Mouse (Mus musculus) left cerebral cortex, postnatal 4 days (tissue): Measurements from ENCODE around the gene Nat8f6. TPM values are rescaled to one million over a fixed set of nuclear protein-coding genes. Genes with fewer than 3 reads are reported as not detected.
"Not testable (repeated sequence)": the region's sequence is repeated elsewhere in the genome, so short reads cannot be mapped to it uniquely, and the experiment has no call there.

Source experiments
- DNase-seq: peaks from one replicate; pipeline ENCODE4 v3.0.0-alpha.2; 2022
- intact Hi-C: fragments of 180-260 bp; cut with DNase I; formaldehyde crosslinking; loops from one replicate; pipeline ENCODE4 v1.15.1; 2025
- total RNA-seq, 2 experiments: library from RNA; stranded (reverse); gene quantifications; 2 replicates each; pipeline ENCODE4 v1.2.3; 2021

Gene Nat8f6
- total RNA-seq: under 1 TPM in 1 of 2 experiments, not detected in 1; 0.40 TPM

DNA sequence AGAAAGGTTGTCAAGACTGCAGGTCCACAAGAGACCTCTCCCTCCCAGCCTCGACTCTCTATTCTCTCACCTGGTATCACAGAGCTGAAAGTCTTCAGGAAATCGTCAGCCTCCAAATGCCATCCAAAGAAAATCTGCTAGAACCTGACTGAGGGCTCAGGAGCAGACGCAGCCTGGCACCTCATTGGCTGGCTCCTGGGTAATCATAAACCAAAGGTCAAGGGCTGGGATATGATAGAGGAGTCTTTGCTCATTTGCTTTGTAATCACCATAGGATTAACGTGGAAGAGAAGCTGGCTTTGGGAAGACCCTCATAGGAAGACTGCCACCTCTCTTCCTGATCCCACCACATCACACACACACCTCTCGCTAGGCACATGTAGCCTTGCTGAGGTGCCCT, at the start of gene Nat8f6, which contains the start of gene Nat8f5:
Nat8f6 (minus strand) TSS at position 118 of the 400 bp plus-strand sequence.
Nat8f5 (minus strand) TSS at position 136 of the 400 bp plus-strand sequence.
- intact Hi-C loops: no loop called here
- DNase-seq: no peak

GRCm38 (mm10) chr6:85869006-85869405, 48.3 kb upstream of the Nat8f6 start, which contains the start of gene Nat8f2:
Gene Nat8f2 (minus strand): TSS chr6:85869158.
- DNase-seq, intact Hi-C loops: not testable (repeated sequence)

- no peak for DNase-seq
- intact Hi-C loops: no loop called here
Measured at GRCm38 (mm10) chr6:85867726-85868690, 47.3 kb upstream of the Nat8f6 start.

DNA sequence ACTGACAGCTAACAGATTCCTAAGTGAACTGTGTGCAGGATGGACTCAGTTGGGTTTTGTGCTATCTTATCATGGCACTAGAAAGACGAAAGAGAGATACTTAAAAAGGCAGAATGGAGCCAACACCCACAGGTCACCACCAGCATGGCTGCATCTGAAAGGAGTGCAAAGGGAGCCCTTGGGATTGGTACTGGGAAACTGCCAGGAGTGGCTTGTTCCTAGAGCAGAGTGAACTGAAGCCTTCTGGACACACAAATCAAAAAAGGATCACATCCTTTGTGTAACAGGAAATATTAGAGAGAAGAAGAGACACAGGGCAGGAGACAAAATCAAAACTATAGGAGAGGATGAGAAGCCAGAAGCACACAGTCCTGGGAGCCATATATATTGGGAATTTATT, 46.2 kb upstream of the Nat8f6 start:
- intact Hi-C loops, DNase-seq: not testable (repeated sequence)

DNA sequence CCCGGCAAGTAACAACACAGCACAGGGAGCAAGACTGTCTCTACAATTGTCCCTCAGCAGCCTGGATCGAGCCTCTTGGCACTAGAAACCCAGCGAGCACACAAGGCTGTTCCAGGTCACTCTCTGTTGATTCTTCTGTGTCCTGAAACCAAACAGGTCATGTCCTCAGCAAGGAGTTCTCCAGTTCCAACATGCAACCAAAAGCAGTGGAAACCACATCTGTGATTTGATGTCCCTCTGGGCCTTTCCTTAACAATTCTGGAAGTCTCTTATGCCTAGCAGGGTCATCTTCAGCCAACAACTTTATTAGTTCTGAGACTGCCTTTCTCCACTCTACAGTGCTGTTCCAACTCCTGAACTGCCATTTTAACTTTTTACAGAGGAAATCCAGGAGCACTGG, 45.4 kb upstream of the Nat8f6 start:
- intact Hi-C loops, DNase-seq: not testable (repeated sequence)

DNA sequence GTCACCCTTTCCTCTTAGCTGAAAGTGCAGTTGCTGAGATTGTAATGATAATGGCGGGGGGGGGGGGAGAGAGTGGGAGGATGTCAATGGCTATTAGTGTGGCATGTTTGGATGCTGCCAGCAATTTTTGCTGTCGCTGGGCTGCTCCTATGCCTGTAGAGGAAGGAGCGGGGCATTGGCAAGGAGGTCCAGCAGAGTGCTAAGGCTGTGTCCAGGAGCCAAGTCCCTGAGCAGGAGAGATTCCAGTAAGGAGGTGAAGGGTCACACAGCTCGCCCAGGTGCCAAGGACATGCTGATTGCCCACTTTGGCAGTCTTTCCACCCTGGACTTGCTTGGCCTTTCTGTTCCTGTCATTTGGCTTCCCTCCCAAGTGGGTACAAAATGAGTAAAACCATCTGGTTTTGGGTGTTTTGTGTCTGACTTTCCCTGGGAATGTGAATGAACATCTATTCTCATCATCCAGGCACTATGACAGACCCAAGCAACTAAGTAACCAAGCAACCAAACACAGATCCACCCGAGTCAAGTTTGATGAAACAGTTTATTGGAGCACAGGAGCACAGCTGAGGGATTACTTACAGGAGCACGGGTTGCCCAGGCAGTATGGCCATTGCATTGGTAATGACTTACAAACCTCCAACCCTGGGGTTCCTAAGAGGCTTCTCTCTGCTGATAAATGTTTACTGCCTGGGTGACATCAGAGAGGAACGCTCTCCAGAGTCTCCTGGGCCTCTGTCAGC, 44.3 kb upstream of the Nat8f6 start:
- intact Hi-C loops: not testable (repeated sequence)
- DNase-seq: peak; percentile 37

DNA sequence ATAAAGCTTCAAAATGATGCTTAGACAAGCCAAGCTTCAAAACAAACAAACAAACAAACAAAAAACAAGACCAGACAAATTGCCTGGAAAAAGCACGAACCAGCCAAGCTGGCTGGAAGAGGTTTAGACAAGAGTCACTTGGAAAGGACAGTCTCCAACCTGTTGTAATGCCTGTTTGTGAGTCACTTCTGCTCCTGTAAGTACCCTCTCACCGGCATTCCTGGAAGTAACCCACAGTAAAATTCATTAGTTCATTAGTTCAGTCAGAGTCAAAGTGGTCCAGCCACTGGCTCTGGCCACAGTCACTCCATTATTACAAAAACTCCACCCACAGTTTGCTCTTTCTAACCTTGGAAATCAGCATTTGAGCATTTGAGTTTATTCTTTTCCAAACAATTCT, 43.1 kb upstream of the Nat8f6 start:
- no peak for DNase-seq
- intact Hi-C loops: no loop called here

GRCm38 (mm10) chr6:85863136-85863535, 42.4 kb upstream of the Nat8f6 start:
- DNase-seq: no peak
- intact Hi-C loops: no loop called here

DNA sequence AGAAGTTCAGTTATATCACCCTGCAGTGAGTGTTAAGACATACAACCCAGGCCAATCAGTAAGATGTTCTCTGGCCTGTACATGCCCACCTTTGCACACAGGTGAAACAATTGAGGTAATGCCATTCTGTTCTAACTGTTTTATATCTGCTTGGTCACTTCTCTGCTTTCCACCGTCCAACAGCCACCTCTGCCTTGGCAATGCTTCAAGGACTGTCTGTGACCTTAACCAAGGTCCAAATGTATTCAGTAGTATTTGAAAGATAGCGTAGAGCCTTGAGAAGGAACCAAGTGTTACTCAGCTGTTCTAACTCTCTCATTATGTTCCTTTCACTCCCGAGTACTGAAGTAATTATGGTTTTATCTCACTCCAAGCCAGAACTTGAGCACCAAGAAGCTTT, 41.8 kb upstream of the Nat8f6 start:
- intact Hi-C loops: no loop called here
- DNase-seq: no peak

DNA sequence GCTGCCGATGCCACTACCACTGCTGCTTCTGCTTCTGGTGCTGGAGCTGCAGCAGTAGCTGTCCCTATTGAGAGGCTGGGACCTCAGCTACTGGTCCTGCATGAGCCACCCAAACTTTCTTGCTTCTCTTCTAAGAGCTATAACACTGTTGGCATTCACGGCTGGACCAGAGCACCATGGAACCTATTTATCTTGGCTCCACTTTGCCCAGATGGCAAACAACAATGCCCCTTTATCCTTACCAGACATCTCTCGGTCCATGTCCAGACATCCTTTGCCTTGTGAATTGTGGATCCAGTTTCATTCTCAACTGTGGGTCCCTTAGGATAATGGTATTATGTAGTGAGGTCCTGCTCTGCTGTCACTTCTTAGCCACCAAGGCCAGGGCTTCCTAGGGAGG, 40.5 kb upstream of the Nat8f6 start:
- intact Hi-C loops: no loop called here
- no peak for DNase-seq

DNA sequence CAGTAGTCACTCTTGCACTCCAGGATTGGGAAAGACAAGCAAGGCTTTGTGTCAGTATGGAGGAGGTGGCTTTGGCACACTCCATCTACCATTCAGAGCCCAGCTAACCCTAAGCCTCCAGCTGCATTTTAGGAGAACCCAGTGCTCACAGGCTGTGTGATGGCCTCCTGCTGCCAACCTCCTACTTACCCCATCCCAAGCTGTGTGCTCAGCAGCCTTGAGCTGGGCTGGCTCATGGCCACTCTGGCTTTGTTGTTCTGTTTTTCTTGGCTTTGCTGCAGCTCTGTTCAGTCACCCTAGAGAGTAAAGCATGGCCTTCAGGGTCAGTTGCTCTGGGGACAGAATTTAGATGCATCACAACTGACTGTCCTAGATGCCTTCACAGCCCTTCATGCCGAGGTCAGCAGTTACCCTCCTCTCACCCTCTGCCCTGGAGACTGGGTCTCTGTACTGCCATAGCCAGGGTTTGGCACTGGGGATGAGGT, 35.5 kb upstream of the Nat8f6 start:
- intact Hi-C loops: no loop called here
- DNase-seq: peak; percentile 50

DNA sequence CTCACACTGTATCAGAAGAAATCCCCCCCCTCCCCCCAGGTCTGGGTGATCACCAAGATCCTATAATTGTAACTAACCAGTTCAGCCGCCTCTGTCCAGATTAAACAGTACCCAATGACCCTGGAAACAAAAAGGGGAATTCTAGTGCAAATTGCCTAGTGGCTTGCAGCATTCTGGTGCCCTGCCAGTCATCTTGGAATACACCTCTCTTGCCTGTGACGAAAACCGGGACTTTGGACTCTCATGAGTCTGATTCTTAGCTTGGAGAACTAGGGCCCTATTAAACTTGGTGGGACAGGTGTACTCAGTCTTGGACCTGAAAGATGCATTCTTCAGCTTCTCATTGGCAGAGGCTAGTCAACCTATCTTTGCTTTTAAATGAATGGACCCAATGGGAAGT, 32.7 kb upstream of the Nat8f6 start:
- DNase-seq: no peak
- intact Hi-C loops: no loop called here

GRCm38 (mm10) chr6:85851062-85851773, 30.5 kb upstream of the Nat8f6 start:
- intact Hi-C loops: no loop called here
- no peak for DNase-seq

GRCm38 (mm10) chr6:85849240-85849639, 28.5 kb upstream of the Nat8f6 start:
- intact Hi-C loops: no loop called here
- no peak for DNase-seq

DNA sequence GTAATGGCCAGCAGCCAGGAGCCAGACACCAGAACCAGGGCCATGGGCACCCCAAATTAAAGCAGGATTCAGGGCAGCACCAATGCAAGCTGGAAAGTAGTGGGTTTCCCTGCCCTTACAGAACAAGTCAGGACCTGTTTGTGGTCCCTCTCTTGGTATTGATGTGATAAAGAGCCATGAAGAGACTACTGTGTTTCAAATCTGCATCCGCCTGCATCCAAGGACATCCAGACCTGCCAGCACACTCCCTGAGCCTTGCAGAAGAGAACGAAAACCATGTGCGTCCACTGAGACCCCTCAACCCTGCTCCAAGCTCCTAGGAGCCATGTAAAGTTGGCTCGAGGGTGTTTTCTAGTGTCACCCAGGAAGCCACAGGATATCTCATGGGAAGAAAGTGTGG, 27.4 kb upstream of the Nat8f6 start:
- intact Hi-C loops: no loop called here
- DNase-seq: no peak

- DNase-seq: no peak
- intact Hi-C loops: no loop called here
Measured at GRCm38 (mm10) chr6:85846921-85847320, 26.2 kb upstream of the Nat8f6 start.

DNA sequence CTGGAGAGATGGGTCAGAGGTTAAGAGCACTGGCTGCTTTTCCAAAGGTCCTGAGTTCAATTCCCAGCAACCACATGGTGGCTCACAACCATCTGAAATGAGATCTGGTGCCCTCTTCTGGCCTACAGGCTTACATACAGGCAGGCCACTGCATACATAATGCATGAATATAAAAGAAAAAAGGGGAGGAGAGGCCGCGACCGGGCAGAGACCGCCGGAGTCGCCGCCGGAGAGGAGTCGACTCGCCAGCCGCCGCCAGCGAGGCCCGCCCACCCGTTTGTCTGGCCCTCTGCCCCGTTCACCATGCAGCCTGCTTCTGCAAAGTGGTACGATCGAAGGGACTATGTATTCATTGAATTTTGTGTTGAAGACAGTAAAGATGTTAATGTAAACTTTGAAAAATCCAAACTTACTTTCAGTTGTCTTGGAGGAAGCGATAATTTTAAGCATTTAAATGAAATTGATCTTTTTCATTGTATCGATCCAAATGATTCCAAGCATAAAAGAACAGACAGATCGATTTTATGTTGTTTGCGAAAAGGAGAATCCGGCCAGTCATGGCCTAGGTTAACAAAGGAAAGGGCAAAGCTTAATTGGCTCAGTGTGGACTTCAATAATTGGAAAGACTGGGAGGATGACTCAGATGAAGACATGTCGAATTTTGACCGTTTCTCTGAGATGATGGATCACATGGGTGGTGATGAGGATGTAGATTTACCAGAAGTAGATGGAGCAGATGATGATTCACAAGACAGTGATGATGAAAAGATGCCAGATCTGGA, 23.1 kb upstream of the Nat8f6 start:
- intact Hi-C loops, DNase-seq: not testable (repeated sequence)

DNA sequence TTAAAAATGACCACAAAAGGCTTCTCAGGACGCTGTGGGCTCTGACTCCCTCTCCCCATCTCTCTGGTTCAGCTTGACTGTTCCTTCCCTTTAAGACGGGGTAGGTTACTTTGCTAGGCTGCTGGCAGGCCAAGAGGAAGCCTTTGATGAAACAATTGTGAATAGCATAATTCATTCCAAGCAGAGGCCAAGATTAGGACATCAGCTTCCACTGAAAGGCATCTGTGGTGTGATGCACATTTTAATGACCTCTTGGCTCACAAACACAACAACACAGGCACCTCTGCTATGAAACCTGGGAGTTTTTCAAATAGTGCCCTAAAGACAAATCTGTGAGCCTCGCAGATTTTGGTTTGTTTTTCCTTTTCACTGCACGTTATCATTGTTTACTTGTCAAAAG, 19.2 kb upstream of the Nat8f6 start:
- intact Hi-C loops: loop anchor here (10.0 kb wide), 1 partner anchor 55 kb away; no protein-coding TSS in a partner anchor
- no peak for DNase-seq

- intact Hi-C loops: loop anchor here (10.0 kb wide), 1 partner anchor 56 kb away; no protein-coding TSS in a partner anchor
Measured at GRCm38 (mm10) chr6:85838674-85839073, 17.9 kb upstream of the Nat8f6 start.

GRCm38 (mm10) chr6:85837307-85837706, 16.6 kb upstream of the Nat8f6 start:
- intact Hi-C loops: loop anchor here (10.0 kb wide), 1 partner anchor 57 kb away; no protein-coding TSS in a partner anchor
- peak; percentile 55 for DNase-seq

More at GRCm38 (mm10) chr6:85838674-85839073, 17.9 kb upstream of the Nat8f6 start:
- DNase-seq: no peak
